Mouse (Mus musculus): Measurements from ENCODE around the gene Cphx1. TPM values are rescaled to one million over a fixed set of nuclear protein-coding genes. Genes with fewer than 3 reads are reported as not detected.
"Not testable (repeated sequence)": the region's sequence is repeated elsewhere in the genome, so short reads cannot be mapped to it uniquely, and the experiment has no call there.

Cphx1 gene
- polyA plus RNA-seq, 1 experiment from 2014 or later = 0.12 TPM

- H3K4me3 ChIP-seq; ATAC-seq (ENCODE audit: extremely low read depth, insufficient number of reproducible peaks, low FRiP score, low TSS enrichment): not testable (repeated sequence)
- no CpG with 5 or more reads among the region's 3 CpGs for WGBS
These were observed 19.8 kb downstream of the Cphx1 start for GRCm38 (mm10) chr14:25957861-25958260.

GRCm38 (mm10) chr14:25978371-25979241 is 40.5 kb downstream of the Cphx1 start, which contains the start of gene Duxbl1:
Gene Duxbl1 (plus strand): TSS chr14:25978577.
- Histone ChIP-seq H3K9ac (peak within 1 kb of the TSS; percentile 69), H3K27ac (replicated peaks) (peak within 1 kb of the TSS; percentile 84), H3K4me2 (peak within 1 kb of the TSS; percentile 62), H3K4me3 (peak within 1 kb of the TSS; percentile 43)
- not testable (repeated sequence) for ATAC-seq (ENCODE audit: extremely low read depth, insufficient number of reproducible peaks, low FRiP score, low TSS enrichment); H3K36me3 ChIP-seq; H3K4me1 ChIP-seq; H3K9me3 ChIP-seq; H3K27me3 ChIP-seq (replicated peaks)
- no CpG with 5 or more reads among the region's 25 CpGs for WGBS

More at GRCm38 (mm10) chr14:25957861-25958260, 19.8 kb downstream of the Cphx1 start:
- H3K9ac ChIP-seq; H3K27ac ChIP-seq (replicated peaks); H3K27me3 ChIP-seq (replicated peaks); H3K4me1 ChIP-seq; H3K9me3 ChIP-seq; H3K36me3 ChIP-seq; H3K4me2 ChIP-seq: not testable (repeated sequence)

- 4% methylated on average over 8 of the region's 13 CpGs for WGBS
- Histone ChIP-seq H3K4me3 (peak overlapping the region; percentile 43), H3K27ac (replicated peaks) (peak overlapping the region; percentile 84), H3K4me2 (peak overlapping the region; percentile 62), H3K9ac (peak overlapping the region; percentile 69)
- not testable (repeated sequence) for H3K36me3 ChIP-seq; H3K27me3 ChIP-seq (replicated peaks); ATAC-seq (ENCODE audit: extremely low read depth, insufficient number of reproducible peaks, low FRiP score, low TSS enrichment); H3K4me1 ChIP-seq; H3K9me3 ChIP-seq
These were observed 41.3 kb downstream of the Cphx1 start for GRCm38 (mm10) chr14:25979242-25979941.

GRCm38 (mm10) chr14:25981880-25982279 is 43.8 kb downstream of the Cphx1 start:
- not testable (repeated sequence) for H3K27me3 ChIP-seq (replicated peaks); H3K4me1 ChIP-seq; ATAC-seq (ENCODE audit: extremely low read depth, insufficient number of reproducible peaks, low FRiP score, low TSS enrichment); H3K4me3 ChIP-seq; H3K9me3 ChIP-seq; H3K9ac ChIP-seq; H3K27ac ChIP-seq (replicated peaks); H3K36me3 ChIP-seq; H3K4me2 ChIP-seq
- WGBS = 23% methylated on average over 6 of the region's 9 CpGs

Other genes with a start within 250 kb of the Cphx1 start
- 93.7 and 99.8 TPM in 2 replicates for gene Ppif, start 244.2 kb upstream of the Cphx1 start, polyA plus RNA-seq (2015; fragmentation: Nextera tagmentation; extraction: Ambion mirVana)
- 20.8 and 22.6 TPM in 2 replicates for gene Zcchc24, start 169.3 kb upstream of the Cphx1 start, polyA plus RNA-seq (2015; fragmentation: Nextera tagmentation; extraction: Ambion mirVana)
- 21.6 and 23.6 TPM in 2 replicates for gene Anxa11, start 96.1 kb upstream of the Cphx1 start, polyA plus RNA-seq (2015; fragmentation: Nextera tagmentation; extraction: Ambion mirVana)
- gene Plac9a, start 35.2 kb upstream of the Cphx1 start, polyA plus RNA-seq (2015; fragmentation: Nextera tagmentation; extraction: Ambion mirVana) = not detected in 2 replicates
- 1.7 and 2.7 TPM in 2 replicates for gene Tmem254a, start 10.6 kb upstream of the Cphx1 start, polyA plus RNA-seq (2015; fragmentation: Nextera tagmentation; extraction: Ambion mirVana)
- gene Duxbl1, start 40.3 kb downstream of the Cphx1 start, polyA plus RNA-seq (2015; fragmentation: Nextera tagmentation; extraction: Ambion mirVana) = 0.70 and 0.71 TPM in 2 replicates
- 3.9 and 7.0 TPM in 2 replicates for gene Gm9780, start 104.4 kb downstream of the Cphx1 start, polyA plus RNA-seq (2015; fragmentation: Nextera tagmentation; extraction: Ambion mirVana)
- gene Tmem254c, start 129.1 kb downstream of the Cphx1 start, polyA plus RNA-seq (2015; fragmentation: Nextera tagmentation; extraction: Ambion mirVana) = 19.9 and 23.7 TPM in 2 replicates
- gene Cphx2, start 143.2 kb downstream of the Cphx1 start, polyA plus RNA-seq (2015; fragmentation: Nextera tagmentation; extraction: Ambion mirVana) = not detected in 2 replicates
- not detected in 2 replicates for gene Cphx3, start 144.0 kb downstream of the Cphx1 start, polyA plus RNA-seq (2015; fragmentation: Nextera tagmentation; extraction: Ambion mirVana)
- 0.32 and 0.92 TPM in 2 replicates for gene Duxbl2, start 180.0 kb downstream of the Cphx1 start, polyA plus RNA-seq (2015; fragmentation: Nextera tagmentation; extraction: Ambion mirVana)
- 3.2 and 9.9 TPM in 2 replicates for gene Plac9b, start 244.2 kb downstream of the Cphx1 start, polyA plus RNA-seq (2015; fragmentation: Nextera tagmentation; extraction: Ambion mirVana)